Mouse (Mus musculus): ENCODE measurements around the gene Sgce. TPM values are rescaled to one million over a fixed set of nuclear protein-coding genes. Genes with fewer than 3 reads are reported as not detected.
"Not testable (repeated sequence)": the region's sequence is repeated elsewhere in the genome, so short reads cannot be mapped to it uniquely, and the experiment has no call there.

The Sgce gene
- polyA plus RNA-seq, 1 experiment: 32.7 TPM

- no peak for DNase-seq (ENCODE audit: extremely low spot score in 1 of 2, low spot score in 1 of 2)
Measured at GRCm38 (mm10) chr6:4655466-4655865, 91.5 kb downstream of the Sgce start.

- DNase-seq (ENCODE audit: extremely low spot score in 1 of 2, low spot score in 1 of 2): not testable (repeated sequence)
Measured at GRCm38 (mm10) chr6:4653741-4654140, 93.3 kb downstream of the Sgce start.

GRCm38 (mm10) chr6:4652596-4653134 lies 94.3 kb downstream of the Sgce start:
- no peak for DNase-seq (ENCODE audit: extremely low spot score in 1 of 2, low spot score in 1 of 2)

- DNase-seq (ENCODE audit: extremely low spot score in 1 of 2, low spot score in 1 of 2): no peak
Measured at GRCm38 (mm10) chr6:4647351-4647750, 99.7 kb downstream of the Sgce start.

DNA sequence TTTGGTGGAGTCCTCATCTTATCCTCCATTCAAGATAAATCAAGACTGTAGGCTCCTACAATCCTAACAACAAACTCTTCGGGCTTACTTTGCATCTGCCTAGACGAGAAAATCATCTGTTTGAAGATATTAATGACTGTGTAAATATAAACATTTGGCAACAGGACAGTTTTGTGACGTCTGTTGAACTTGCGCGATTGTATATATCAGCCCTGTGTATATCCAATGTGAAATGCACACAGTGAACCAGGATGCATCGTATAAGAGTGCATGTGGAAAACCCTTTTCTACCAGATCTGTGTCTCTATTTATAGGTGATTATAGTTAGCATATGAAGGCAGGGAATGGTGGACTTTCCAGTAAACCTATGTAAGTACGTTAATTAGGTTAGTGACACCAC lies 104.9 kb downstream of the Sgce start:
- DNase-seq (ENCODE audit: extremely low spot score in 1 of 2, low spot score in 1 of 2): no peak

GRCm38 (mm10) chr6:4634804-4635203 lies 112.2 kb downstream of the Sgce start:
- DNase-seq (ENCODE audit: extremely low spot score in 1 of 2, low spot score in 1 of 2): no peak

DNA sequence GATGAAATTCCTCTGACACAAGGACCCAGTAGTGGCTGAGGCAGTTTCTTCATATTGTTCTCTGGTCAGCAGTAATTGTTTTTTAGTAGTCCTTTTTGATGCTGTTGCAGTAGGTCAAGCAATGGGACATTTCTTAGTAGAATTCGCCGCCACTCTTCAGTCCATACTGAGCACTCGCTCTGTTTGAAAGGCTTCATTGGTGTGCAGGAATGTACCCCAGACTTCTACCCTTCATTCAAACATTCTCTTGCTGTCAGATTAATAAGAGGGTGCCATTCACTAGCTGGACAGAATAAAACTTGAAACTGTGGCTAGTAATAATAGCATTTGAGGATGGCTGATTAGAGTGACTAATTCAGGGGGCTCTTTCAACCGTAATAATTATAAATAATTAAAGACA lies 113.8 kb downstream of the Sgce start:
- DNase-seq (ENCODE audit: extremely low spot score in 1 of 2, low spot score in 1 of 2): no peak

DNA sequence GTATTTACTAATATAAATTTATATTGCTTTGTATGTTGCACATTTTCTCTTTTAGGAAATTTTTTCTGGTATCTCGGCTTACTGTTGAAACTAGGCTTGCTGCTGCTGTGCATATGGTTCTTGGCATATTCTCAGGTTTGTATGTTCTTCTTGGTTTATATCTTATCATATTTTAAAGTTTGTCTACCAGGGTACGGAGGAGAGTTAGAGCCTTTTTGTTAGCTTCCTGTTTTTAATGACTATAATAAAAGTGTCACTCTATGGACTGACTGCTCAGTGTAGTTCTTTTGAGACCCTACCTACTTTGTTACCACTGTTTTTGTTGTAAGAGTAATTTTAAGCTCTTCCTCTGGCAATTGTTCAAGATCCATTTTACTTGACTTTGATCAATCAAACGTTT lies 115.5 kb downstream of the Sgce start:
- no peak for DNase-seq (ENCODE audit: extremely low spot score in 1 of 2, low spot score in 1 of 2)

Other genes with a start within 250 kb of the Sgce start
- gene Col1a2, start 242.4 kb downstream of the Sgce start, polyA plus RNA-seq (2012; rRNA removed): 9.0 and 11.9 TPM in 2 replicates
- gene Casd1, start 146.4 kb downstream of the Sgce start, polyA plus RNA-seq (2012; rRNA removed): 41.5 and 46.0 TPM in 2 replicates
- gene Peg10, start 99 bp upstream of the Sgce start, polyA plus RNA-seq (2012; rRNA removed): 6.4 and 7.9 TPM in 2 replicates
- 52.0 TPM in 2 replicates for gene Ppp1r9a, start 155.7 kb upstream of the Sgce start, polyA plus RNA-seq (2012; rRNA removed)